Mouse (Mus musculus): ENCODE results near the gene Fastkd1. TPM values are rescaled to one million over a fixed set of nuclear protein-coding genes. Genes with fewer than 3 reads are reported as not detected.
A peak's percentile ranks its signal among the peaks of the same experiment; 100 is the strongest.
"Not testable (repeated sequence)": the region's sequence is repeated elsewhere in the genome, so short reads cannot be mapped to it uniquely, and the experiment has no call there.

Gene Fastkd1
- polyA plus RNA-seq, 1 experiment: 27.9 TPM

DNA sequence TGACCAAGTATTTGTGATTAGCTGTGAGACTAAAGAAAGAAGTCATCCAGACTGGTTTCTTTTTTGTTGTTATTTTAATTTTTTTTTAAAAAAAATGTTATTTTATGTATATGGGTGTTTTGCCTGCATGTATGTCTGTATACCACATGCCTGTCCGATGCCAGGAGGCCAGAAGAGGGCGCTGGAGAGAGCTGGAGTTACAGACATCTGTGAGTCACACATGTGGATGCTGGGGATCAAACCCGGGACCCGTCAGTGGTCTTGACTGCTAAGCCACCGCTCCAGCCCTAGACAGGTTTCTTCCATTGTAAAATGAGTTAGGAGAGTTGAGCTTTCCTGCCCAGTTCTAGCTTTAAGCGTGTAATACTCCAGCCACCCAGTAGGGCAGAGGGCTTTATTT is 33.3 kb downstream of the Fastkd1 start:
- H3K9ac ChIP-seq (ENCODE audit: low read depth, poor library complexity, severe bottlenecking): no peak overlapping the region
- peak; percentile 80 for TF ChIP-seq CTCF (IDR thresholded peaks at IDR 0.05; ENCODE audit: low read depth, low read length)
- TF ChIP-seq EP300 (IDR thresholded peaks at IDR 0.05; ENCODE audit: insufficient read depth, low read depth, low read length): no peak
- no peak for TF ChIP-seq POLR2A (IDR thresholded peaks at IDR 0.05; ENCODE audit: insufficient read depth, low read length)
- H3K4me3 ChIP-seq (ENCODE audit: low read depth, low read length): no peak overlapping the region
- no peaks in the 10 kb centered on the region for H3K9me3 ChIP-seq (replicated peaks; ENCODE audit: control insufficient read depth, insufficient read depth, low read length, poor library complexity, severe bottlenecking)
- no peak overlapping the region for H3K27ac ChIP-seq (ENCODE audit: insufficient read depth, low read length)
- no peaks in the 10 kb centered on the region for H3K4me1 ChIP-seq (ENCODE audit: control insufficient read depth, insufficient read depth, low read length)
- H3K27me3 ChIP-seq (ENCODE audit: control insufficient read depth, insufficient read depth, low read length, poor library complexity, severe bottlenecking): no peaks in the 10 kb centered on the region
- no peaks in the 10 kb centered on the region for H3K36me3 ChIP-seq (ENCODE audit: control insufficient read depth, insufficient read depth, low read length, poor library complexity, severe bottlenecking)

- H3K4me1 ChIP-seq (ENCODE audit: control insufficient read depth, insufficient read depth, low read length); H3K9ac ChIP-seq (ENCODE audit: low read depth, poor library complexity, severe bottlenecking); H3K9me3 ChIP-seq (replicated peaks; ENCODE audit: control insufficient read depth, insufficient read depth, low read length, poor library complexity, severe bottlenecking); H3K36me3 ChIP-seq (ENCODE audit: control insufficient read depth, insufficient read depth, low read length, poor library complexity, severe bottlenecking); H3K27ac ChIP-seq (ENCODE audit: insufficient read depth, low read length); H3K4me3 ChIP-seq (ENCODE audit: low read depth, low read length); H3K27me3 ChIP-seq (ENCODE audit: control insufficient read depth, insufficient read depth, low read length, poor library complexity, severe bottlenecking): not testable (repeated sequence)
Observed at GRCm38 (mm10) chr2:69677215-69677614, 36.1 kb downstream of the Fastkd1 start.

GRCm38 (mm10) chr2:69676713-69677112 is 36.6 kb downstream of the Fastkd1 start:
- H3K9me3 ChIP-seq (replicated peaks; ENCODE audit: control insufficient read depth, insufficient read depth, low read length, poor library complexity, severe bottlenecking): no peaks in the 10 kb centered on the region
- no peak overlapping the region for H3K27ac ChIP-seq (ENCODE audit: insufficient read depth, low read length)
- no peaks in the 10 kb centered on the region for H3K27me3 ChIP-seq (ENCODE audit: control insufficient read depth, insufficient read depth, low read length, poor library complexity, severe bottlenecking)
- no peak overlapping the region for H3K9ac ChIP-seq (ENCODE audit: low read depth, poor library complexity, severe bottlenecking)
- no peaks in the 10 kb centered on the region for H3K4me1 ChIP-seq (ENCODE audit: control insufficient read depth, insufficient read depth, low read length)
- H3K36me3 ChIP-seq (ENCODE audit: control insufficient read depth, insufficient read depth, low read length, poor library complexity, severe bottlenecking): no peaks in the 10 kb centered on the region
- no peak overlapping the region for H3K4me3 ChIP-seq (ENCODE audit: low read depth, low read length)
- no peak for TF ChIP-seq EP300 (IDR thresholded peaks at IDR 0.05; ENCODE audit: insufficient read depth, low read depth, low read length)
- TF ChIP-seq CTCF (IDR thresholded peaks at IDR 0.05; ENCODE audit: low read depth, low read length): peak; percentile 6

GRCm38 (mm10) chr2:69675266-69675665 is 38.0 kb downstream of the Fastkd1 start:
- Histone ChIP-seq H3K36me3 (ENCODE audit: control insufficient read depth, insufficient read depth, low read length, poor library complexity, severe bottlenecking) (no peaks in the 10 kb centered on the region), H3K27ac (ENCODE audit: insufficient read depth, low read length) (no peak overlapping the region), H3K4me1 (ENCODE audit: control insufficient read depth, insufficient read depth, low read length) (no peaks in the 10 kb centered on the region), H3K4me3 (ENCODE audit: low read depth, low read length) (no peak overlapping the region), H3K9me3 (replicated peaks; ENCODE audit: control insufficient read depth, insufficient read depth, low read length, poor library complexity, severe bottlenecking) (no peaks in the 10 kb centered on the region), H3K9ac (ENCODE audit: low read depth, poor library complexity, severe bottlenecking) (no peak overlapping the region), H3K27me3 (ENCODE audit: control insufficient read depth, insufficient read depth, low read length, poor library complexity, severe bottlenecking) (no peaks in the 10 kb centered on the region)
- TF ChIP-seq CTCF (IDR thresholded peaks at IDR 0.05; ENCODE audit: low read depth, low read length): no peak
- TF ChIP-seq EP300 (IDR thresholded peaks at IDR 0.05; ENCODE audit: insufficient read depth, low read depth, low read length): no peak
- TF ChIP-seq POLR2A (IDR thresholded peaks at IDR 0.05; ENCODE audit: insufficient read depth, low read length): no peak

- Histone ChIP-seq H3K9me3 (replicated peaks; ENCODE audit: control insufficient read depth, insufficient read depth, low read length, poor library complexity, severe bottlenecking) (no peaks in the 10 kb centered on the region; the same call in 1 of the 2 replicates), H3K27ac (ENCODE audit: insufficient read depth, low read length) (no peak overlapping the region), H3K4me3 (ENCODE audit: low read depth, low read length) (no peak overlapping the region), H3K27me3 (ENCODE audit: control insufficient read depth, insufficient read depth, low read length, poor library complexity, severe bottlenecking) (no peaks in the 10 kb centered on the region), H3K36me3 (ENCODE audit: control insufficient read depth, insufficient read depth, low read length, poor library complexity, severe bottlenecking) (no peaks in the 10 kb centered on the region), H3K9ac (ENCODE audit: low read depth, poor library complexity, severe bottlenecking) (no peak overlapping the region), H3K4me1 (ENCODE audit: control insufficient read depth, insufficient read depth, low read length) (no peaks in the 10 kb centered on the region)
- TF ChIP-seq EP300 (IDR thresholded peaks at IDR 0.05; ENCODE audit: insufficient read depth, low read depth, low read length) (no peak), POLR2A (IDR thresholded peaks at IDR 0.05; ENCODE audit: insufficient read depth, low read length) (no peak)
Observed at GRCm38 (mm10) chr2:69673723-69674122, 39.6 kb downstream of the Fastkd1 start.

GRCm38 (mm10) chr2:69669853-69670252 is 43.5 kb downstream of the Fastkd1 start, which contains the start of gene Klhl41:
Gene Klhl41 (plus strand): TSS chr2:69670120.
- TF ChIP-seq CTCF (IDR thresholded peaks at IDR 0.05; ENCODE audit: low read depth, low read length) (no peak), POLR2A (IDR thresholded peaks at IDR 0.05; ENCODE audit: insufficient read depth, low read length) (no peak), EP300 (IDR thresholded peaks at IDR 0.05; ENCODE audit: insufficient read depth, low read depth, low read length) (no peak)
- no peak within 1 kb of the TSS for H3K4me3 ChIP-seq (ENCODE audit: low read depth, low read length)
- no peaks in the 10 kb centered on the region; the same call in 1 of the 2 replicates for H3K9me3 ChIP-seq (replicated peaks; ENCODE audit: control insufficient read depth, insufficient read depth, low read length, poor library complexity, severe bottlenecking)
- H3K4me1 ChIP-seq (ENCODE audit: control insufficient read depth, insufficient read depth, low read length): no peaks in the 10 kb centered on the region
- H3K36me3 ChIP-seq (ENCODE audit: control insufficient read depth, insufficient read depth, low read length, poor library complexity, severe bottlenecking): no peaks in the 10 kb centered on the region
- H3K9ac ChIP-seq (ENCODE audit: low read depth, poor library complexity, severe bottlenecking): no peak within 1 kb of the TSS
- H3K27me3 ChIP-seq (ENCODE audit: control insufficient read depth, insufficient read depth, low read length, poor library complexity, severe bottlenecking): no peaks in the 10 kb centered on the region
- no peak within 1 kb of the TSS for H3K27ac ChIP-seq (ENCODE audit: insufficient read depth, low read length)
